Mouse (Mus musculus): ENCODE data around the gene Osbpl8. TPM values are rescaled to one million over a fixed set of nuclear protein-coding genes. Genes with fewer than 3 reads are reported as not detected.
"Not testable (repeated sequence)": the region's sequence is repeated elsewhere in the genome, so short reads cannot be mapped to it uniquely, and the experiment has no call there.

The Osbpl8 gene
- total RNA-seq, 2 experiments from 2014 or later = 133 to 185 TPM

DNA sequence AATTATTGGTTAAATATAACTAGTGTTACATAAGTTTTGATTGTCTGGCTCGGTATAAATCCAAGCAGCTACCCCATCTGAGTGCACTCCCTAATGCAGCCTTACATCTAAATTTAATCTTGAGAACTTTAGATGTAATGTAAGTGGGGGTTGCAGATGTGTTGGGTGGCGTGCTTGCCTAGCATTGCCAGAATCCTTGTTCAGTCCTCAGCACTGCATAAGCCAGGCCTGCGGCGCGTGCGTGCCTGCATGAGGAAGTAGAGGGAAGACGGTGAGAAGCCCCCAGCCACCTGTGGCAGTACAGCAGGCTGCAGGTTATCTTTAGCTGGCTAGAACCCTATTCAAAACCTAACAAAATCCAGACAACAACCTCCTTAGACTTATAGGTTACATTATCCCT, 13.5 kb downstream of the Osbpl8 start:
- no peak for ATAC-seq (replicated peaks; ENCODE audit: low FRiP score, poor library complexity, severe bottlenecking)

DNA sequence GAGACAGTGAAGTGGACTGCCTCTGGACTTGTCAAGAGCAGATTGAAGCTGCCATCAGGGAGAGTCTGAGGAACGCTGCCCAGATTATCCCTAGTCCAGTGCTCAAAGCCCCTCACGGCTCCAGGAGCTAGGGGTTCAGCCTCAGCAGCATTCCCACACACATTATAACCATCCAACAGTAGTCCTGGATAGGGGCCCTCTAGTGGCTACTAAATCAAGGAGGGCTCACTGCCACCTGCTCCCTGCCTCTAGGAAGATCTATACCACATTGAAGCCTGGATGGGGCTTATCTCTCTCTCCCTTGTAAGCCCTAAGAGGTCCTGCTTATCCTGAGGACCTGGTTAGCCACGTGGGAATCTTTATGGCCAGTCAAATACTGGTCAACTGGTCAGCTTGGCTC, 16.1 kb downstream of the Osbpl8 start:
- peak; percentile 79 for ATAC-seq (replicated peaks; ENCODE audit: low FRiP score, poor library complexity, severe bottlenecking)

DNA sequence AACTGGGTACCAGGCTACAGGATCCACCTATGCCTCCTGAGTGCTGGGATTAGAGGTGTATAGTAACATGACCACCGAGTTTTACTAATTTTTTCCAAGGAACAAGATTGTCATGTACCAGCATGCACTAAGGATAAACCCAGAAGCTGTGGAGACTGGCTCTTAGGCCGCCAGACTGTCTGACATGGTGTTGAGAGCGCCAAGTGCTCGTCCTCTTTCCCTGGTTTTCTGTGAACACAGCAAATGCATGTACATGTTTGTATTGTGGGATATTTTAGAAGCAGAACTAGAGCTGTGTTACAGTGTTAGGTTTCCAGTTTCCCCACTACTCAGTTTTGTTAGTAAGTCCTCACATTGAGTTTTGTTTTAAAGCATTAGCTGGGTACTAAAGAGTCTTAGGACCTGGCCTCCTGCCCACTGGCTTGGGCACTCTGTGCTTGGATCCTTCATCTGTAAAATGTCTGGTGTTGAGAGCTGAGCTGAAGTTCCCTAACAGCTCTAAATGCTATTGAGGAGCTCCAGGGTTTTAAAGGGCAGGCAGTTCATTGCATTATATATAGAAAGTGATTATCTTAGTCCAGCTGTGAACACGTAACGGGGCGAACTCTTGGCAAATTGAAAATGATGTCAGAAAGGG, 19.2 kb downstream of the Osbpl8 start:
- ATAC-seq (replicated peaks; ENCODE audit: low FRiP score, poor library complexity, severe bottlenecking) = no peak

DNA sequence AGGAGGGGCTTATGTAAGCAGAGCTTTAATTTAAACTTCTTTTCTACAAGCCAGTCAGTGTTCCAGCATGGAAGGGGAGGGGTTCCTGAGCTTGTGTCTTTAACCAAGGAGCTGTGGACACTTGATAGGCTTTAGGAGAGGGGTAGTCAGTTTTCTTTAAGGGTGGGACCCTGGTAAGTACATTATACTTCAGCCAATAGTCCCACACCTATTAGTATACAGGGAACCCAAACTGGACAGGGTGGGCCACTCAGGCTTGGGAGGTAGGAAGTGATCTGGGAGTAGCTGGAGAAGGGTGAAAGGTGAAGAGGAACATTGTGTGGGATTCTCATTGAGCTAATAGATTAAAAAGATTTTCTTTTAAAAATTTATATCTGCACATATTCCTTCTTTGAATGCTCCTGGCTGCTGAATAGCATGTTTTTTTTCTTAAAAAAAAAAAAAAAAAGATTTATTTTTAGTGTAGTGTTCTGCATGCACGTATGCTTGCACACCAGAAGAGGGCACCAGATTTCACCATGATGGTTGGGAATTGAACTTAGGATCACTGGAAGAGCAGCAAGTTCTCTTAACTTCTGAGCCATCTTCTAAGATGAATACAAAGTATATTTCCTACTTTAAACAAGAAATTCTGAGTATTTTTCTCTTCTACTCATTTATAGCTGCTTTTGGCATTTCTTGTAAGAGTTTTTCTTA, 21.2 kb downstream of the Osbpl8 start:
- ATAC-seq (replicated peaks; ENCODE audit: low FRiP score, poor library complexity, severe bottlenecking) = no peak

DNA sequence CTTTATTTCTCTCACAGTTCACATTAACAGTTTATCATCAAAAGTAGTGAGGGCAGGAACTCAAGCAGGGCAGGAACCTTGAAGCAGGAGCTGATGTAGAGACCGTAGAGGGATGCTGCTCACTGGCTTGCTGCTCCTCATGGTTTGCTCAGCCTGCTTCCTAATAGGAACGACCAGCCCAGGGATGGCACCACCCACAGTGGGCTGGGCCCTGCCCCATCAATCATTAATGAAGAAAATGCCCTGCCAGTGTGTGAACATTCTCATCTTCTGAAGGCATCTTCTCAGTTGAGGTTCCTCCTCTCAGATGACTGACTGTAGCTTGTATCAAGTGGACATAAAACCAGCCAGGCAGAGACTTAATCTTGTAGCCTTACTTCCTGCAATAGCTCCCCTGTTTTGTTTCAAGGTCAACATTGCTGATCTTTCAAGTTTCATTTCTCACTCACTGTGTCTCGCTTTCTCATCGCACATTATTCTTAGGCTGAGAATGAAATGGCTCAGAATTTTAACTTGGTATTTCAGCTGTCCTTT, 24.5 kb downstream of the Osbpl8 start:
- no peak for ATAC-seq (replicated peaks; ENCODE audit: low FRiP score, poor library complexity, severe bottlenecking)

DNA sequence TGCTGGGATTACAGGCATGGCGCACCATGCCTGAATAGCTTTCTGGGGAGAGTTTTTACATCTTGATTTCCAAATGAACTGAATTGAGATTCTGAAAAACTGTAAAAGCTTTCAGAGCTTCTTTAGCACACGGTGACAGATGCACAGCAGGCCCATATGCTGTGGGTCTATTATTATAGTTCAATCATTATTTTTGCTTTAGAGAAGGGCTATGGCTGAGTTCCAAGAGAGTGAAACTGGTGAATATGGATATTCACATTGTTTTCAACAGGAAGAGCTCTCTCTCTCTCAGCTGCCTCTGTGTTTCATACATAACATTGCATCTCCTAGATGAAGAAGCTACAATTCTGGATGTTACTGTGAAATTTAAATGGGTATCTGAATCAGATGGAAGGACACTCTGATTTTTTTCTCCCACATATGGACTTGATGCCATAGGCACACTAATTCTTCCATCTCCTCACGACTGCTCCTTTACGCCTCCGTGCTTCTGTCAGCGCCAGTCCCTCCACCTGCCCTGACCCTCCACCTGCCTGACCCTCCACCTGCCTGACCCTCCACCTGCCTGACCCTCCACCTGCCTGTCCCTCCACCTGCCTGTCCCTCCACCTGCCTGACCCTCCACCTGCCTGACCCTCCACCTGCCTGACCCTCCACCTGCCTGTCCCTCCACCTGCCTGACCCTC, 25.7 kb downstream of the Osbpl8 start:
- ATAC-seq (replicated peaks; ENCODE audit: low FRiP score, poor library complexity, severe bottlenecking) = no peak

DNA sequence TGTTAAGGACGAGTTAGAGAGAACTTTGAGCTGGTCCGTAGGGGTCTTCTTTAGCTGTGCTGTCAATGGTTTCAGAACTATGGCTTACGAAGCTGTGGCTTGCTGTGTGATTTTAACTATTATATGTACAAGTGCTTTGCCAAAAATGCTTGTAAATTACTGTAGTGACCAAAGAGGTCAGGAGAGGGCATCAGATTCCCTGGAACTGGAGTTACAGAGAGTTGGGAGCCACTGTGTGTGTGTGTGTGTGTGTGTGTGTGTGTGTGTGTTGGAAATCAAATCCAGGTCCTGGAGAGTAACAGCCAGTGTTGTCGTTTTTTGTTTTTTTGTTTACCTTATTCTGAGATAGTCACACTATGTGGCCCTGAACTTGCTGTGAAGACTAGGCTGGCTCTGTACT, 29.0 kb downstream of the Osbpl8 start:
- no peak for ATAC-seq (replicated peaks; ENCODE audit: low FRiP score, poor library complexity, severe bottlenecking)

DNA sequence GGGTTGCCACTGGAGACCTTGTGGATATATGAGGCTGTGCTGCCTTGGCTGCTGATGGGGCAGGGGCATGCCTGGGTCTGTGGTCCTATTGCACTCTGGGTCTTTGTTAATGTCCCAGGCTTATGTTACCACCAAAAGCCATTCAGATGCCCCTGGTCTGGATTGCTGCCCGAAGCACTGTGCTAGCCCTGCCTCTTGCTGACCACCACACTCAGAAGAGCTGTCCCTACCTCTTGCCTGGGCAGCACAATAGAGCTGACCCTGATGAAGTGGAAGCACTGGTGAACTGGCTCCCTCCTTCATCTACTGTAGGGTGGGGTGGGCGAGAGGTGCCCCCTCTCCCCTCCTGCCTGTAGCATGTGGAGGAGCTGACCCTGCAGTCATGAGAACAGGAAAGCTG, 31.6 kb downstream of the Osbpl8 start:
- ATAC-seq (replicated peaks; ENCODE audit: low FRiP score, poor library complexity, severe bottlenecking) = 0 out of 2 replicates have a peak, but pooled peaks have one; percentile 5

DNA sequence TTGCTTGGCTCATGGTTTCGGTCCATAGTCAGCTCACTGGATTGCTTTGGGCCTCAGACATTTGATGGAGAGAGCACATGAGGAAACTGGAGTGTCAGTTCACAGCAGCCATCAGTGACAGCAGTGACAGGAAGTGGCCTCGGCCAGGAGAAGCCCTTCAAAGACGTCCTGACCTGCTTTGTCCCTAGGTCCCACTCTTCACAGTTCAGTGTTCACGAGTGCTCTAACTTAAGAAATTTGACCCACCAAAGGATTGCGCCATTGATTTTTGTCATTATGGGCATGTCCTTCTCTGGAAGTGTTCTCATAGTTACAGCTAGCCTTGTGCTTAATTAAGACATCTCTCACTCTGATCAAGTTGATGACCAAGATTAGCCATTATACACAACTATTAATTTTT, 34.2 kb downstream of the Osbpl8 start:
- ATAC-seq (replicated peaks; ENCODE audit: low FRiP score, poor library complexity, severe bottlenecking) = not testable (repeated sequence)

DNA sequence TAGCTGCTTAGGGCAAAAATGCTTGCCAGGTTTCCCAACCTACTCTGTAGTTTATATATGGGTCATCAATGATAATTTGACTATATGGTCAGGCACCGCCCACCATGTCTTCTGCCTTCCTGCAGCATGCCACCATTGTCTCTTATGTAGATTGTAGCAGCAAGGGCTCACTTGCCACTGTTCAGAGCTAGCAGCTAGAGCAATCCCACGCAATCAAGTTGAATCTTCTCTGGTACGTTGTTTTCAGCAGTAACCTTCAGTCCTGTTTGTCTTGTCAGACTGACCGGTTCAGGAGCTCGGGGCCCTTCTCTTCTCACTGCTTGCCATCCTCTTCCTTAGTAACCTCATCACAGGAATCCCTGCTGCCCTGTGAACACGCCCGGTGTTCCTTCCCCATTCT, 36.6 kb downstream of the Osbpl8 start:
- ATAC-seq (replicated peaks; ENCODE audit: low FRiP score, poor library complexity, severe bottlenecking) = no peak

DNA sequence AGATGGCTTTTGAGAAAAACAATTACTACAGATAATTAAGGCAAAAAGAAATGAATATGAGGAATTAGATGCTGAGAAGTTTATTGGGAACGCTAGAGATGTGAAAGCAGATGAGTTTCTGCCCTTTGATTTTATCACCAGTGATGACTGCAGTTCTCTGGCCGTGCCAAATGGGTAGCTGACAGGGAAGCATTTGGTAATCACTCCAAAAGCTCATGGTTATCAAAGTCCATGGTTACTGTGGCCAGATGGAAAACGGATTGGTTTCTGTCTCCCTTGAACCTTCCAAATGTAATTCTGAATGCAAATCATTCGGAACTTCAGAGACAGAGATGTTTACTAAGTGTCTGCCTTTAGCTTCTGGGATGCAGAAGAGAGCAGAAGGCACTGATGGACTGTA, 37.1 kb downstream of the Osbpl8 start:
- ATAC-seq (replicated peaks; ENCODE audit: low FRiP score, poor library complexity, severe bottlenecking) = no peak

DNA sequence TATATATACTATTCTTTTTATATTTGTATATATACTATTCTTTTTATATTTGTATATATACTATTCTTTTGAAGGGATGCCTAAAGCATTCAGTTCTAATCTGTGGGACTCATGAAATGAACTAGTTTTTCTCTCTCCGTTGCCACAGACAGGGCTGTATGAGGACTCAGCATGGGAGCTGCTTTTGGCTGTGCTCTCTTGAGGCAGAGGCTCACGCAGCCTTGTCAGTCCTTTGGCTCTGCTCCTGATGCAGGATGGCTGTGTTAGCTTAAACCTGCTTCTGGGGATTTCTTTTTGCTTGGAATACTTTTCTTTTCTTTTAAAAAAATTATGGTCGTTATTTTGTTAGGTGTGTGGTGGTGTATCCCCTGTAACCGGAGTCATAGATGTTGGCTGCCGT, 39.5 kb downstream of the Osbpl8 start:
- no peak for ATAC-seq (replicated peaks; ENCODE audit: low FRiP score, poor library complexity, severe bottlenecking)

DNA sequence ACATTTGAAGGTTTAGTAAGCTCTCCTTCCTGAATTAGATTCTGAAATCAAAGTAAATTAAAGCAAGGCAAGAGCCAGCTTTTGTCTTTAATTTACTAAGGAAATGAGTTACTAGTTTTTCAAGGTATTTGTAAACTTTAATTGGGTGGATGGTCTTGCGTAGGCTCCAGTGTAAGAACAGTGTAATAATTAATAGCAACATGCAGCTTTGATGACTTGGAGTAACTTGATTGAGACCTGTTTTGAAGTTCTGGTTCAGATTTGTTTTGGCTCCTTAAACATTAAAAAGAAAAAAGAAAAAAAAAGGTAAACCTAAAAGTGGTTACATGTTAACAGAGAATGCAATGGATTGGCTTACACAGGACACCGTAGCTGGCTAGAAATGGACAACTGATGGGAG, 40.9 kb downstream of the Osbpl8 start:
- no peak for ATAC-seq (replicated peaks; ENCODE audit: low FRiP score, poor library complexity, severe bottlenecking)

DNA sequence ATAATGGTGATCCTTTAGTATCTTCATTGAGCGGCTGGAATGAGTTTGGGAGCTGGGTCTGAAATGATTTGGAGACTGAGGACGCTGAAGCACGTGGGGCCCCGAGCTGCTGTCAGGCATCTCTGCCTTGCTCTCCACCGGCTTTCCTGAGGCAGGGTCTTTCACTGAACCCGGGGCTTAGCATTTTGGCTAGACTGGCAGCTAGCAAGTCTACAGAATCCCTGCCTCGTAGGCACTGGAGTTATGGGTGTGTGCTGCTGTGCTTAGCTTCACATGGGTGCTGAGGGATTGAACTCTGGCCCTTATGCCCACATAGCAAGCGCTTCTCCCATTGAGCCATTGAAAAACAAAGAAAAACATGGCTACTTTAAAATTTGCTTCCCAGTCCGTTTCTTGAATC, 42.8 kb downstream of the Osbpl8 start:
- ATAC-seq (replicated peaks; ENCODE audit: low FRiP score, poor library complexity, severe bottlenecking) = no peak

DNA sequence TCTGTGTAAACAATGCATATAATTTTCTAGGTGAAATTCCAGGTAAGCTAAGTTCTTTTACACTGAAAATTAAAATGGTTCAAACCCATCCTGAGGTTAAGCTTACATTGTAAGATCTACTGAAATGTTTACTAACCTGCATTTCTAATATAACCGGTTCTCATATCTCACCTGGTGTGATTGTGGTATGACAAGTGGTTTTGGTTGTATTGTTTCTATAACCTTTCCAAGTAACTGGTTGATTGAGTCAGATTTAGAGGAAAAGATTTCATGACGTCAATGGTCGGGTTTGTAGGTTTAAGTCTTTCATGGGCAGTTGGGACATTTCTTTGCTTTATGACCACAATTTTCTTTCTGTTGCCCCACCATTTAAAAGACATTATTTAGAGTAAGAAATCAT, 49.5 kb downstream of the Osbpl8 start:
- ATAC-seq (replicated peaks; ENCODE audit: low FRiP score, poor library complexity, severe bottlenecking) = no peak

DNA sequence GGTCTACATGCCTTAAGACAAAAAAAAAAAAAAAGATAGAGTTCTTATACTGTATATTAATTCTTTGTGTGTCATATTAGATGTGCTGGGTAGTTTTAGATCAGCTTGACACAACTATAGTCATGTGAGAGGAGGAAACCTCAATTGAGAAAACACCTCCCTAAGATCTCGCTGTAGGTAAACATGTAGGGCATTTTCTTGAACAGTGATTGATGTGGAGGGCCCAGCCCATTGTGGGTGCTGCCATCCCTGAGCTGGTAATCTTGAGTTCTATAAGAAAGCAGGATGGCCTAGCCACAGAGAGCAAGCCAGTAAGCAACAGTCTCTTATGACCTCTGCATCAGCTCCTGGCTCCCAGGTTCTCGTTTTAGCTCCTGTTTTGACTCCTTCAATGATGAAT, 50.1 kb downstream of the Osbpl8 start:
- ATAC-seq (replicated peaks; ENCODE audit: low FRiP score, poor library complexity, severe bottlenecking) = no peak

DNA sequence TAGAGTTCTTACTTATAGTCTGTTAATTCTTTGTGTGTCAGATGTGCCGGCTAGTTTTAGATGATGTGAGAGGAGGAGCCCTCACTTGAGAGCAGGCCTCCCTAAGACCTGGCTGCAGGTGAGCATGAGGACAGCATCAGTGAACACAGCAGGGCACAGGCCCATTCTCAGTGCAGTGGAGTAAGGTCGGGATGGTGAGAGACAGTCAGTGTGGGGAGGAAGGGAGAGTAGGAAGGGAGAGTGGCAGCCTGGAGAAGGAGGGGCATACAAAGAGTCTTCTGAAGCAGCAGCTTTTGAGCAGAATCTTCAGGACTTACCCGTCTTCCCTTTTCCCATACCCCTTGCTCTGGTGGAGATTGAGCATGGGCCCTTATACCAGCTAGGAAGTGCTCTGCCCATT, 51.0 kb downstream of the Osbpl8 start:
- peak; percentile 43 for ATAC-seq (replicated peaks; ENCODE audit: low FRiP score, poor library complexity, severe bottlenecking)

DNA sequence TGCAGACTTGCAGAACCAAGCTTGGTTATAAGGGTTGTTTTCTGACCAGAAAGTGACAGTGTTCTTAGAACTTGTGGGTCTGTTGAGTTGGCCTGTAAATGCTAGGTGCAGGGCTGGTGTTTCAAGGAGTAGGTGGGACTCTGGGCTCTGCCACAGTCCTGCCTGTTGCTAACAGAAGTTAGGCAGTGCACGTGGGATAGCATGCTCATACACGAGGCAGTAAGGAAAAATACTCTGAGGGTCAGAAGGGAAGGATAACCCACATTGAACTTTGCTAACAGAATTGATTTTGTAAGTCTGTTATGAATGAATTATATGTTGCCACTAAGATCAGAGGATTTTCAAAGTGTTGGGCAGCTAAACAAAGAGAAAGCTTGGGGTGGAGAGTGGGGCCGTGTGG, 51.6 kb downstream of the Osbpl8 start:
- no peak for ATAC-seq (replicated peaks; ENCODE audit: low FRiP score, poor library complexity, severe bottlenecking)

DNA sequence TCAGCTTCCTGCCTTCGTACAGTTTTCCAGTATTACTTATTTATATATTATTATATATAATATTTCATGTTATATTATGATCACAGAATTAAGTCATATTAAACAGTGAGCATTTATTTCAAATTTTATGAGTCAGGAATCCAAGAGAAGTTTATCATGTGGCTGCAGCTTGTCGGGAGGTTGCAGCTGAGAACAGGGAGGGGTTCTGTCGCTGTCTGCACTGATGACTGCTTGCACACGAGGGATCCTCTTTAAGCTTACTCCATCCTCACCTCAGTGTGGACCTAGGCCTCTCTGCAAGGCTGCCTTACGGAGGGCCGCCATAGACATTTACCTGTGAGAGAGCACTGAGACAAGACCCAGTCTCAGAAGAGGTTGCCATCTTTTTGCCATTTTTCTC, 58.0 kb downstream of the Osbpl8 start:
- ATAC-seq (replicated peaks; ENCODE audit: low FRiP score, poor library complexity, severe bottlenecking) = peak; percentile 95

DNA sequence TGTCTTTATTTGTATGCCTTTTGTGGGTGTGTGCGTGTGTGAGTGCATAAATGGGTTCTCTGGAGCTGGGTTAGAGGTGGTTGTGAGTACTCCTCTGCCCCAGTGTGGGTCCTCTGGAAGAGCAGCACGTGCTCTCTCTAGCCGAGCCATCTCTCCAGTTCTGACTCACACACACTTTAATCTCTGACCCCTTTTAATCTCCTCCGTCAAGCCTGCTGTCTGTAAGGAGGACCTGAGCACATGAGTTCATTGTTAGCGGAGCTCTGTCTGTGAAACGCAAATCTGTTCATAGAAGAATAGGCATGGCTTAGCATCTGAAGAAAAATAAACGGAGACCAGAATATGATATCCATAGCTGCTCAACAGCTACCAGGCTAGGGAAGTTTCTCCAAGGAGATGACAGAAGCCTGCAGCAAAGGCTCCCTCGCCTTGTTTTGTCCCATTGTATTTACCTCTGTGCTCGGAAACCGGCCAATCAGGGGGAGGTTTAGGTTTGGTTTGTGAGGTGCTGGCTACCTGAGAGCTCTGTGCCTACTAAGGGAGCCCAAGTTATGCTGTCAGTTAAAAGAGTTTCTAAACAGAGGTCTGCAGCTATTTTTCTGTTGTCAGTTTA, 58.8 kb downstream of the Osbpl8 start:
- 0 out of 2 replicates have a peak, but pooled peaks have one; percentile 37 for ATAC-seq (replicated peaks; ENCODE audit: low FRiP score, poor library complexity, severe bottlenecking)

DNA sequence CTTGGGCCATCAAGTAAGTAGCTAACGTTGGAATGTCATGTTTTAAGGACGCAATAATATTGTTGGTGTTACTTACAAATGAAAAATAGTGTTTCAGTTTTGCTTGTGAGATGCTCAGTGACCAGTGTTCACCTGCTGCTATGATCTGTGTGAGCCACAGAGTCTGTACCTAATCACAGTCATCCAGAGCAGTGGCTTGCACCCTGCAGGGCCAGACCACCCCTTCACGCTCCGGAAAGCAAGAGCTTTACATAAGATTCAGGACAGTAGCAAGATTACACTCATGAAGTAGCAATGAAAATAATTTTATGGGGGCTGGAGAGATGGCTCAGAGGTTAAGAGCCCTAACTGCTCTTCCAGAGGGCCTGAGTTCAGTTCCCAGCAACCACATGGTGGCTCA, 60.1 kb downstream of the Osbpl8 start:
- no peak for ATAC-seq (replicated peaks; ENCODE audit: low FRiP score, poor library complexity, severe bottlenecking)
